Mouse (Mus musculus): ENCODE data around the gene Olfr624. TPM values are rescaled to one million over a fixed set of nuclear protein-coding genes. Genes with fewer than 3 reads are reported as not detected.
A peak's percentile ranks its signal among the peaks of the same experiment; 100 is the strongest.
"Not testable (repeated sequence)": the region's sequence is repeated elsewhere in the genome, so short reads cannot be mapped to it uniquely, and the experiment has no call there.

Gene Olfr624
- polyA plus RNA-seq (2015; fragmentation: Nextera tagmentation; extraction: Ambion mirVana): not detected in 2 replicates

DNA sequence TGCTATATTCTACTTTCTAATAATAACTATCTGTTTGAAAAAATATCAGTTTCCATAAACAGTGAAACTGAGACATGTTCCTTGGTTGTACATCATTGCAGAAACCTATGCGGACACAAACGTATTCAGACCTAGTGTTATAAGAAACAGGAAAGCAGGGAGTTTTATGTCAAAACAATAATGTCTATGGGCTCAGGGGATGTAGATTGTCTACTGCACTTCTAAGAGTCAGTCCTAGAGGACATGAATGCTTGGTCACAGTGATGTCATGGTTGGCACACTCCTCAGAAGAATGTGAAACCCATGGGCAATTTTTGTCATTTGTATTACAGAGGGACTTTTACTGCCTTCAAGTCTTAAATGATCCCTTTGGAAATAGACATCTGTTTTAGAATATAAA lies at the start of gene Olfr624:
Gene Olfr624 (minus strand): TSS at position 101 of the 400 bp plus-strand sequence.
- Histone ChIP-seq H3K9ac (ENCODE audit: low read depth, low read length) (no peak within 1 kb of the TSS), H3K36me3 (ENCODE audit: control insufficient read depth, insufficient read depth, low read length) (no peaks in the 10 kb centered on the region), H3K9me3 (ENCODE audit: control insufficient read depth, low read length) (no peaks in the 10 kb centered on the region), H3K27ac (ENCODE audit: low read depth, low read length) (no peak within 1 kb of the TSS), H3K27me3 (replicated peaks; ENCODE audit: control insufficient read depth, insufficient read depth, low read length) (no peaks in the 10 kb centered on the region), H3K4me3 (ENCODE audit: low read length) (no peak within 1 kb of the TSS), H3K4me1 (ENCODE audit: control insufficient read depth, insufficient read depth, low read depth, low read length) (no peaks in the 10 kb centered on the region), H3K4me2 (ENCODE audit: low read length) (no peak within 1 kb of the TSS)
- ATAC-seq: no peak
- 96% methylated on average over 2 of the region's 2 CpGs for WGBS

DNA sequence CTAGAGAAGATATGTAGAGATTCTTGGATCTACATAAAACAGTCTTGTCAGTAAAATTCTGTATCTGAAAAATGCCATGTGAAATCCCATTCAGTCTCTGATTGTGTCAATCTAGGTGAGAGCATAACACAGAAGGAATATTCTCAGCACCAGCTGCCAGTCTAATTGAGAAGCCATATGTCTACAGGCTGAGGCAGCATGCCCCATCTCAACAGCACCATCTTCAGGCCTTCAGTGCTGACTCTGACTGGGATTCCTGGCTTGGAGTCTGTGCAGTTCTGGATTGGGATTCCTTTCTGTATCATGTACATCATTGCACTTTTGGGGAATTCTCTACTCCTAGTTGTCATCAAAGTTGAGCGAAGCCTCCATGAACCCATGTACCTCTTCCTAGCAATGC lies 45.4 kb upstream of the Olfr624 start:
- not testable (repeated sequence) for H3K36me3 ChIP-seq (ENCODE audit: control insufficient read depth, insufficient read depth, low read length); ATAC-seq; H3K4me2 ChIP-seq (ENCODE audit: low read length); H3K9ac ChIP-seq (ENCODE audit: low read depth, low read length); H3K27ac ChIP-seq (ENCODE audit: low read depth, low read length); H3K27me3 ChIP-seq (replicated peaks; ENCODE audit: control insufficient read depth, insufficient read depth, low read length); H3K9me3 ChIP-seq (ENCODE audit: control insufficient read depth, low read length); H3K4me3 ChIP-seq (ENCODE audit: low read length); H3K4me1 ChIP-seq (ENCODE audit: control insufficient read depth, insufficient read depth, low read depth, low read length)
- WGBS: 100% methylated on average over 1 of the region's 1 CpGs

DNA sequence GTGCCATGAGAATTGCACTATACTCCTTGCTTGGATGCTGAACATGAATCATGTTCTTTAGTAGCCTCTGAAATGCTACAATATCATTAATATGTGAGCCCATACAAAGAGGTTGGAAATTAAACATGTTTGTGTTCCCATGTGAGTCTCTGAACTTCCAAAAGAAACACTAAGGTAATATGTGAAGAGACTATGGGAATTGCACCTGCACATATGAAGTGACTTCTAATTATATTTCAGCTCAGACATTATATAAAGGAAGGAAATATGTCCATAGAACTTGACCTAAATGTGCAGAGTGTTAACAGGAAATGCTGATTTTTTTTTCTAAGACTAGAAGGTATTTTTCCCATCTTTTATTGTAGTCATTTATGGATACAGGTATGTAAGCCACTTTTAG lies 43.4 kb upstream of the Olfr624 start, which contains the start of gene Olfr243:
Gene Olfr243 (plus strand): TSS at position 301 of the 400 bp plus-strand sequence.
- H3K4me3 ChIP-seq (ENCODE audit: low read length): no peak within 1 kb of the TSS
- H3K27ac ChIP-seq (ENCODE audit: low read depth, low read length): no peak within 1 kb of the TSS
- H3K36me3 ChIP-seq (ENCODE audit: control insufficient read depth, insufficient read depth, low read length): no peaks in the 10 kb centered on the region
- no peak within 1 kb of the TSS for H3K4me2 ChIP-seq (ENCODE audit: low read length)
- H3K27me3 ChIP-seq (replicated peaks; ENCODE audit: control insufficient read depth, insufficient read depth, low read length): no peaks in the 10 kb centered on the region
- ATAC-seq: no peak
- no peaks in the 10 kb centered on the region for H3K4me1 ChIP-seq (ENCODE audit: control insufficient read depth, insufficient read depth, low read depth, low read length)
- no peaks in the 10 kb centered on the region for H3K9me3 ChIP-seq (ENCODE audit: control insufficient read depth, low read length)
- H3K9ac ChIP-seq (ENCODE audit: low read depth, low read length): no peak within 1 kb of the TSS

DNA sequence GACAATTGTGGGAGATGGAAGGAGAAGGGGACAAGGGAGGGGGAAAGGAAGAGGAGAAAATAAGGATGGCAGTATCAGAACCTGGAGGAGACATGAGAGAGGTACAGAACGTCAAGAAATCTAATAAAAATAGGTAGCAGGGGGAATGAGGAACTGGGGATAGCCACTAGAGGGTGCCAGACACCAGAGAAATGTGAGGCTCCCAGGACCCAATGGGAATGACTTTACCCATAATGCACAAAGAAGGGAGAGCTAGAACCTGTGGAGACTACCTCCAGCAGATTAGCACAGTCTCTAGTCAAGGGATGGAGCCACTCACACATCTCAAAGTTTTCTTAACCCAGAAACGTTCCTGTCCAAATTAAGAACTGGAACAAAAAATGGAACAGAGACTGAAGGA lies 41.0 kb upstream of the Olfr624 start:
- no peak overlapping the region for H3K4me2 ChIP-seq (ENCODE audit: low read length)
- H3K27ac ChIP-seq (ENCODE audit: low read depth, low read length): no peak overlapping the region
- no peak overlapping the region for H3K4me3 ChIP-seq (ENCODE audit: low read length)
- WGBS: 43% methylated on average over 2 of the region's 2 CpGs
- H3K9me3 ChIP-seq (ENCODE audit: control insufficient read depth, low read length): no peaks in the 10 kb centered on the region
- no peak for ATAC-seq
- no peaks in the 10 kb centered on the region for H3K27me3 ChIP-seq (replicated peaks; ENCODE audit: control insufficient read depth, insufficient read depth, low read length)
- H3K36me3 ChIP-seq (ENCODE audit: control insufficient read depth, insufficient read depth, low read length): no peaks in the 10 kb centered on the region
- no peaks in the 10 kb centered on the region for H3K4me1 ChIP-seq (ENCODE audit: control insufficient read depth, insufficient read depth, low read depth, low read length)
- no peak overlapping the region for H3K9ac ChIP-seq (ENCODE audit: low read depth, low read length)

DNA sequence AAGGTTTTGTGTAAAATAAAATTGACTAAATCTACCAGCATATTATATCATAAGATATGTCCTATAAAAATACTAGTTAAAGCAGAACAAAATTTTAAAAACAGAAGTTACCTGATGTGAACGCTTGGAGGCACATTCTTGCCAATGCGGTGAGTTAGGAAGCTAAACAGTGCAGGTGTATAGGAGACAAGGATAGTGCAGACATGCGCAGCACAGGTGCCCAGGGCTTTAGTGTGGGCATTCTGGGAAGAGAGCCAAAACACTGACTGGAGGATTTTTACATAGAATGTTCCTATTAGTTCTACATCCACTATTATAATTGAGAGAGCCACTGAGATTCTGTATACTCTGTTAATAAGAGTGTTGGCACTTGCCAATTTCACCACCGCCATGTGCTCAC lies 28.5 kb upstream of the Olfr624 start:
- no peaks in the 10 kb centered on the region for H3K36me3 ChIP-seq (ENCODE audit: control insufficient read depth, insufficient read depth, low read length)
- H3K9me3 ChIP-seq (ENCODE audit: control insufficient read depth, low read length): no peaks in the 10 kb centered on the region
- peak; percentile 56 for ATAC-seq
- no peak overlapping the region for H3K27ac ChIP-seq (ENCODE audit: low read depth, low read length)
- H3K4me2 ChIP-seq (ENCODE audit: low read length): no peak overlapping the region
- no peaks in the 10 kb centered on the region for H3K27me3 ChIP-seq (replicated peaks; ENCODE audit: control insufficient read depth, insufficient read depth, low read length)
- no peak overlapping the region for H3K4me3 ChIP-seq (ENCODE audit: low read length)
- no peak overlapping the region for H3K9ac ChIP-seq (ENCODE audit: low read depth, low read length)
- H3K4me1 ChIP-seq (ENCODE audit: control insufficient read depth, insufficient read depth, low read depth, low read length): no peaks in the 10 kb centered on the region
- WGBS: 88% methylated on average over 4 of the region's 4 CpGs

DNA sequence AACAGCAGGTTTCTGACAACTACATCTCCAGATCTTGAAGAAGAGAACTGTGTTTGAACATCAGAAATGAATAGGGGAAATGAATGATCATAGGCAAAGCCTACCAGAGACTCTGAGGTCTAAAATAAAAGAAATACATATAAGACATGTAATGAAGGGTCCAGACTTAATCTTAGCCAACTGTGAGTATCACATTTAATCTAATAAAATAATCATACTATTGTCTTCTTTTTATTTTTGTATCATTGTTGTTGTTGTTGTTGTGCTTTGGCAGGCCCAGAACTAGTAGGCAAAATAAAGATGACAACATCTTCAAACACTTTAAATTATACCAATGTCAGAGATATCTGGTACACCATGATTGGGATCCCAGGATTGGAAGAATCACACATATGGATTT lies 11.4 kb upstream of the Olfr624 start, which contains the start of gene Olfr625-ps1:
Gene Olfr625-ps1 (plus strand): TSS at position 301 of the 400 bp plus-strand sequence.
- ATAC-seq: no peak
- Histone ChIP-seq H3K9me3 (ENCODE audit: control insufficient read depth, low read length) (no peaks in the 10 kb centered on the region), H3K27me3 (replicated peaks; ENCODE audit: control insufficient read depth, insufficient read depth, low read length) (no peaks in the 10 kb centered on the region), H3K4me1 (ENCODE audit: control insufficient read depth, insufficient read depth, low read depth, low read length) (no peaks in the 10 kb centered on the region), H3K27ac (ENCODE audit: low read depth, low read length) (no peak within 1 kb of the TSS), H3K4me3 (ENCODE audit: low read length) (no peak within 1 kb of the TSS), H3K36me3 (ENCODE audit: control insufficient read depth, insufficient read depth, low read length) (no peaks in the 10 kb centered on the region), H3K4me2 (ENCODE audit: low read length) (no peak within 1 kb of the TSS), H3K9ac (ENCODE audit: low read depth, low read length) (no peak within 1 kb of the TSS)

DNA sequence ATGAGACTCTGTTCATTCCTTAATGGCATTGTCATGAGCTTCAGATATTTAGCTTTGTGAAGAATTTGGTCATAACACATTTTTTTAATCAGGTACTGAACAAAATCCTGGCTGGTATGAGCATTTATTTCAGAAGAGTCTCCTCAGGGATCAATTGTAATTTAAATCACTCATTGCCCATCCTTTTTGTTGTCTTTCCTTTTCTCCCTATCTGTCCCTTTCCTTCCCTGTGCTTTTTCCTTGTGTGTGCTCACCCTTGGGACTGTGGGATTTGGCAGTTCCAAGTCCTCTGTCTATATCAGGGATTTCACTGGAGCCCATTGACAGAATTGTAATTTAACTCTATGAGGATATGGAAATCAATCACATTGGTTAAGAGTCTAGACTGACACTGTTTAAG lies 7.4 kb downstream of the Olfr624 start, which contains the start of gene Olfr623:
Gene Olfr623 (minus strand): TSS at position 101 of the 400 bp plus-strand sequence.
- Histone ChIP-seq H3K36me3 (ENCODE audit: control insufficient read depth, insufficient read depth, low read length) (no peaks in the 10 kb centered on the region), H3K4me2 (ENCODE audit: low read length) (no peak within 1 kb of the TSS), H3K9ac (ENCODE audit: low read depth, low read length) (no peak within 1 kb of the TSS), H3K4me3 (ENCODE audit: low read length) (no peak within 1 kb of the TSS), H3K4me1 (ENCODE audit: control insufficient read depth, insufficient read depth, low read depth, low read length) (no peaks in the 10 kb centered on the region), H3K27ac (ENCODE audit: low read depth, low read length) (no peak within 1 kb of the TSS), H3K9me3 (ENCODE audit: control insufficient read depth, low read length) (no peaks in the 10 kb centered on the region; the same call in 1 of the 2 replicates), H3K27me3 (replicated peaks; ENCODE audit: control insufficient read depth, insufficient read depth, low read length) (no peaks in the 10 kb centered on the region)
- ATAC-seq: no peak

DNA sequence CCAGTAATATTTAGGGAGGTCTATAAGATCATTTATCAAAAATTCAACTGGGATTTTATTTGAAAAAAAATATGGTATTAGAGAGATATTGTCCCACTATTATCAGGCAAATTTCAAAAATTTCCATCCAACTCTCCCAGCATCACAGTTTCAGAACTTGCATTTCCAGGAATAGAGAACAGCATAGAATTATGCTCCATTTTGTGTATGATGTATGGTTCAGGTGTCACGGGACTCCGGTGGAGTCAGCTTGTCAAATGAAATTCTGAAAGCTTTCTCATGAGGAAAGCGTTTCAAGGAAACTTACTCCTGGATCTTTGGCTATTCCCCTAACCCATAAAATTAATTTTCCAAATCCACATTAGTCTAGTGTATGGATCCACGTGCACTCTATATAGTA lies 26.9 kb downstream of the Olfr624 start:
- Histone ChIP-seq H3K4me1 (ENCODE audit: control insufficient read depth, insufficient read depth, low read depth, low read length) (no peaks in the 10 kb centered on the region), H3K36me3 (ENCODE audit: control insufficient read depth, insufficient read depth, low read length) (no peaks in the 10 kb centered on the region), H3K9ac (ENCODE audit: low read depth, low read length) (no peak overlapping the region), H3K4me2 (ENCODE audit: low read length) (no peak overlapping the region), H3K27ac (ENCODE audit: low read depth, low read length) (no peak overlapping the region), H3K27me3 (replicated peaks; ENCODE audit: control insufficient read depth, insufficient read depth, low read length) (no peaks in the 10 kb centered on the region), H3K9me3 (ENCODE audit: control insufficient read depth, low read length) (no peaks in the 10 kb centered on the region), H3K4me3 (ENCODE audit: low read length) (no peak overlapping the region)
- 93% methylated on average over 4 of the region's 4 CpGs for WGBS
- no peak for ATAC-seq

DNA sequence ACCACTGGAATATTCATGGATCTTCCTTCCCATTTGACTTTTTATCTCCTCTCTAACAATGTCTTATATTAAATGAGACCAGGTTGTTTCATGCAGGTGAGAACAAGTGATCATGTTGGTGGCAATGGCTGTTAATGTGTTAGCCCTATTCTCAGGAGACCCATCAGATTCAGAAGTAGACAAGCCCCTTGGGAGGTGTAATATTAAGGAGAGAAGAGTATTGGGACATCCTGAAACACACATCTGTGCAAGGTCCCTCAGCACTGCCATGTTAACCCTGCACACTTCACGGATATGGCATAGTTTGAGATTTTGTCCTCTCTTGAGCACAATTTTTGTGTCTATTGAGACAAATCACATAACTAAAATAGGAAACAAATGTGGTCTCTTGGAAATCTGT lies 28.4 kb downstream of the Olfr624 start, which contains the start of gene Olfr622:
Gene Olfr622 (minus strand): TSS at position 101 of the 400 bp plus-strand sequence.
- no peak within 1 kb of the TSS for H3K4me3 ChIP-seq (ENCODE audit: low read length)
- H3K4me2 ChIP-seq (ENCODE audit: low read length): no peak within 1 kb of the TSS
- no peak for ATAC-seq
- H3K4me1 ChIP-seq (ENCODE audit: control insufficient read depth, insufficient read depth, low read depth, low read length): no peaks in the 10 kb centered on the region
- H3K9ac ChIP-seq (ENCODE audit: low read depth, low read length): no peak within 1 kb of the TSS
- H3K9me3 ChIP-seq (ENCODE audit: control insufficient read depth, low read length): no peaks in the 10 kb centered on the region
- H3K27me3 ChIP-seq (replicated peaks; ENCODE audit: control insufficient read depth, insufficient read depth, low read length): no peaks in the 10 kb centered on the region
- no peak within 1 kb of the TSS for H3K27ac ChIP-seq (ENCODE audit: low read depth, low read length)
- WGBS: 79% methylated on average over 1 of the region's 1 CpGs
- H3K36me3 ChIP-seq (ENCODE audit: control insufficient read depth, insufficient read depth, low read length): no peaks in the 10 kb centered on the region

DNA sequence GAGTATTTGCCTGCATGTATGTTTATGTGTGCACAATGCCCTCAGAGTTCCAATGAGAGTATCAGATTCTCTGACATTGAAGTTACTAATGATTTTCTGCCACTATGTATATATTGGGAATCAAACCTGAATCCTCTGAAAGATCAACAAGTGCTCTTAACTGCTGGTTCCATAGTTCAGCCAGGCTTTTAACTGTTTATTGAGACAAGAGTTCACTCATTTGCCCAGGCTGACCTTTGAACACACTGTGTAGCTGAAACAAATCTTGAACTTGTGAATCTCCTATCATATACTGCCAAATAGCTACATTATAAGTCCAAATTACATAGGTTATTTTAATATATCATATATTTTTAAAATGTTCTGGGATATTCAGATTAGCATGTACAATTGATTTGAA lies 34.2 kb downstream of the Olfr624 start:
- Histone ChIP-seq H3K27me3 (replicated peaks; ENCODE audit: control insufficient read depth, insufficient read depth, low read length) (no peaks in the 10 kb centered on the region), H3K36me3 (ENCODE audit: control insufficient read depth, insufficient read depth, low read length) (no peaks in the 10 kb centered on the region), H3K4me3 (ENCODE audit: low read length) (no peak overlapping the region), H3K9ac (ENCODE audit: low read depth, low read length) (no peak overlapping the region), H3K4me2 (ENCODE audit: low read length) (no peak overlapping the region), H3K27ac (ENCODE audit: low read depth, low read length) (no peak overlapping the region), H3K9me3 (ENCODE audit: control insufficient read depth, low read length) (no peaks in the 10 kb centered on the region), H3K4me1 (ENCODE audit: control insufficient read depth, insufficient read depth, low read depth, low read length) (no peaks in the 10 kb centered on the region)
- no peak for ATAC-seq
